Mouse (Mus musculus): ENCODE results near the gene Arrdc4.

Arrdc4 gene

GRCm38 (mm10) chr7:68748761-68749635 lies at the start of gene Arrdc4:
Arrdc4 (minus strand) TSS chr7:68749241.
- CTCF ChIA-PET: interaction anchor here in 1 of 4 experiments (0.7 kb wide), 1 partner anchor 81 kb away, joined by 3 read pairs; no protein-coding TSS in a partner anchor
- POLR2A ChIA-PET: interaction anchor here in 2 of 4 experiments (0.8 to 1.6 kb wide), 4 partner anchors 8 to 31 kb away, joined by 3 to 4 read pairs (median 3); no protein-coding TSS in a partner anchor

- CTCF ChIA-PET: no interaction called here
- POLR2A ChIA-PET: no interaction called here
Measured at GRCm38 (mm10) chr7:68795578-68795977, 46.5 kb upstream of the Arrdc4 start.

- POLR2A ChIA-PET: no interaction called here
- CTCF ChIA-PET: no interaction called here
Measured at GRCm38 (mm10) chr7:68788711-68789110, 39.7 kb upstream of the Arrdc4 start.

- POLR2A ChIA-PET: no interaction called here
Measured at GRCm38 (mm10) chr7:68771757-68772094, 22.7 kb upstream of the Arrdc4 start.

GRCm38 (mm10) chr7:68770894-68771756 lies 22.1 kb upstream of the Arrdc4 start:
- CTCF ChIA-PET: no interaction called here
- POLR2A ChIA-PET: no interaction called here

More at GRCm38 (mm10) chr7:68771757-68772094, 22.7 kb upstream of the Arrdc4 start:
- CTCF ChIA-PET: no interaction called here

GRCm38 (mm10) chr7:68765926-68766325 lies 16.9 kb upstream of the Arrdc4 start:
- CTCF ChIA-PET: no interaction called here
- POLR2A ChIA-PET: no interaction called here

GRCm38 (mm10) chr7:68759148-68759724 lies 10.2 kb upstream of the Arrdc4 start:
- ChIA-PET POLR2A (no interaction called here), CTCF (no interaction called here)

- POLR2A ChIA-PET: interaction anchor here in 1 of 4 experiments (1.3 kb wide), 1 partner anchor 8 kb away, joined by 3 read pairs; the partner anchor contains the start of gene Arrdc4
- CTCF ChIA-PET: no interaction called here
Measured at GRCm38 (mm10) chr7:68756656-68757204, 7.7 kb upstream of the Arrdc4 start.

- ChIA-PET CTCF (interaction anchor here in 2 of 4 experiments (0.6 to 0.7 kb wide), 2 partner anchors 80 to 85 kb away, joined by 3 to 5 read pairs; no protein-coding TSS in a partner anchor), POLR2A (interaction anchor here in 1 of 4 experiments (0.6 kb wide), 1 partner anchor 1767 kb away, joined by 9 read pairs; no protein-coding TSS in a partner anchor)
Measured at GRCm38 (mm10) chr7:68749919-68750318, 878 bp upstream of the Arrdc4 start.

GRCm38 (mm10) chr7:68748361-68748760 lies 680 bp downstream of the Arrdc4 start:
- ChIA-PET POLR2A (interaction anchor here in 2 of 4 experiments (0.8 to 1.6 kb wide), 4 partner anchors 9 to 32 kb away, joined by 3 to 4 read pairs (median 3); no protein-coding TSS in a partner anchor), CTCF (no interaction called here)

- POLR2A ChIA-PET: interaction anchor here in 1 of 4 experiments (0.6 kb wide), 1 partner anchor 33 kb away, joined by 6 read pairs; no protein-coding TSS in a partner anchor
- CTCF ChIA-PET: no interaction called here
Measured at GRCm38 (mm10) chr7:68744616-68745015, 4.4 kb downstream of the Arrdc4 start.

- CTCF ChIA-PET: interaction anchor here in 1 of 4 experiments (0.7 kb wide), 1 partner anchor 218 kb away, joined by 3 read pairs; no protein-coding TSS in a partner anchor
- POLR2A ChIA-PET: interaction anchor here in 1 of 4 experiments (0.6 kb wide), 1 partner anchor 32 kb away, joined by 6 read pairs; no protein-coding TSS in a partner anchor
Measured at GRCm38 (mm10) chr7:68744206-68744605, 4.8 kb downstream of the Arrdc4 start.

GRCm38 (mm10) chr7:68740763-68741162 lies 8.3 kb downstream of the Arrdc4 start:
- ChIA-PET POLR2A (interaction anchor here in 1 of 4 experiments (0.6 kb wide), 1 partner anchor 1061 kb away, joined by 3 read pairs; no protein-coding TSS in a partner anchor), CTCF (interaction anchor here in 1 of 4 experiments (0.7 kb wide), 1 partner anchor 36 kb away, joined by 3 read pairs; no protein-coding TSS in a partner anchor)

GRCm38 (mm10) chr7:68738676-68739399 lies 10.2 kb downstream of the Arrdc4 start:
- ChIA-PET POLR2A (no interaction called here), CTCF (no interaction called here)

- ChIA-PET CTCF (interaction anchor here in 1 of 4 experiments (0.8 kb wide), 1 partner anchor 21 kb away, joined by 3 read pairs; no protein-coding TSS in a partner anchor), POLR2A (no interaction called here)
Measured at GRCm38 (mm10) chr7:68726380-68726779, 22.7 kb downstream of the Arrdc4 start.

- CTCF ChIA-PET: no interaction called here
- POLR2A ChIA-PET: no interaction called here
Measured at GRCm38 (mm10) chr7:68724711-68725110, 24.3 kb downstream of the Arrdc4 start.

- POLR2A ChIA-PET: no interaction called here
Measured at GRCm38 (mm10) chr7:68721520-68721919, 27.5 kb downstream of the Arrdc4 start.

GRCm38 (mm10) chr7:68717988-68718387 lies 31.1 kb downstream of the Arrdc4 start:
- ChIA-PET CTCF (no interaction called here), POLR2A (no interaction called here)

More at GRCm38 (mm10) chr7:68721520-68721919, 27.5 kb downstream of the Arrdc4 start:
- CTCF ChIA-PET: no interaction called here
